ENCODE assay signal across 8 mouse cellular contexts in genomic region chr16:87405001-87405400, GRCm38 (mm10). TPM values are rescaled to one million over a fixed set of nuclear protein-coding genes. Genes with fewer than 3 reads are reported as not detected.
DNase-seq lines count a peak whose midpoint lies in the region; ATAC-seq lines count a peak whose summit lies in the region.

No protein-coding gene starts in this region.

- ATAC-seq in kidney, embryonic 16.5 days (ENCODE audit: low FRiP score, low TSS enrichment), result no peak

- no peak overlapping the region for H3K9ac ChIP-seq in kidney, embryonic 16.5 days (replicated peaks; ENCODE audit: low read length)

- no peak overlapping the region for H3K4me3 ChIP-seq in kidney, embryonic 16.5 days (ENCODE audit: low read length)

- peak; percentile 24 for DNase-seq in kidney, adult 9 months
- peak; percentile 71 for DNase-seq in WW6 (ENCODE audit: low read depth, low spot score)
- peak; percentile 29 to 45 for DNase-seq in kidney, postnatal 36 days
- peak; percentile 37 to 47 for DNase-seq in spleen, postnatal 36 days (ENCODE audit: low spot score in 2 of 2)
- DNase-seq in ovary, postnatal 10 days (ENCODE audit: low spot score), result no peak
- no peak for DNase-seq in layer of hippocampus, adult 11-12 months (ENCODE audit: low spot score)
- no peak for DNase-seq in urinary bladder, adult 18-20 months (ENCODE audit: low spot score in 2 of 2)

- WGBS in kidney, embryonic 16.5 days, result 92% methylated on average over 3 of the region's 3 CpGs

- H3K4me2 ChIP-seq in kidney, embryonic 16.5 days (replicated peaks; ENCODE audit: low read depth, low read length), result no peak overlapping the region

- H3K36me3 ChIP-seq in kidney, embryonic 16.5 days (ENCODE audit: insufficient read depth, low read length), result peaks cover 68% of the 10 kb centered on the region

- no peaks in the 10 kb centered on the region for H3K9me3 ChIP-seq in kidney, embryonic 16.5 days (ENCODE audit: low read length)

- H3K27ac ChIP-seq in kidney, embryonic 16.5 days (ENCODE audit: low read length), result no peak overlapping the region

- no peaks in the 10 kb centered on the region for H3K27me3 ChIP-seq in kidney, embryonic 16.5 days (ENCODE audit: insufficient read depth, low read length)

- no peaks in the 10 kb centered on the region for H3K4me1 ChIP-seq in kidney, embryonic 16.5 days (ENCODE audit: insufficient read depth, low read length)

RNA-seq across cellular contexts. Expression of gene Ltn1, which starts 27.4 kb away (rescaled TPM):
- polyA plus RNA-seq in kidney, embryonic 16.5 days (2015; fragmentation: Nextera tagmentation; extraction: Ambion mirVana), result 27.9 and 33.5 TPM in 2 replicates

RNA-seq across cellular contexts. Expression of gene Rwdd2b, which starts 35.4 kb away (rescaled TPM):
- 13.0 and 14.4 TPM in 2 replicates for polyA plus RNA-seq in kidney, embryonic 16.5 days (2015; fragmentation: Nextera tagmentation; extraction: Ambion mirVana)

RNA-seq across cellular contexts. Expression of gene Usp16, which starts 49.5 kb away (rescaled TPM):
- 45.9 and 51.3 TPM in 2 replicates for polyA plus RNA-seq in kidney, embryonic 16.5 days (2015; fragmentation: Nextera tagmentation; extraction: Ambion mirVana)

RNA-seq across cellular contexts. Expression of gene N6amt1, which starts 51.0 kb away (rescaled TPM):
- 26.5 and 28.1 TPM in 2 replicates for polyA plus RNA-seq in kidney, embryonic 16.5 days (2015; fragmentation: Nextera tagmentation; extraction: Ambion mirVana)

Comparison
In these comparisons a context has a peak if more than half of its experiments do, and no peak if none do; other contexts are left out.
1. DNase-seq: peak in kidney, adult 9 months (single experiment), WW6 (single experiment), kidney, postnatal 36 days (2 of 2) and spleen, postnatal 36 days (2 of 2); none in ovary, postnatal 10 days (single experiment), layer of hippocampus, adult 11-12 months (single experiment) and urinary bladder, adult 18-20 months (0 of 2).